Mouse (Mus musculus) ovary, postnatal 36 days (tissue): ENCODE results near the gene Per3.
"Not testable (repeated sequence)": the region's sequence is repeated elsewhere in the genome, so short reads cannot be mapped to it uniquely, and the experiment has no call there.

ENCODE experiments used
- DNase-seq: peaks from one replicate; pipeline ENCODE4 v3.0.0; 2022; ENCODE audit warnings: low spot score, mixed read lengths

Gene Per3

DNA sequence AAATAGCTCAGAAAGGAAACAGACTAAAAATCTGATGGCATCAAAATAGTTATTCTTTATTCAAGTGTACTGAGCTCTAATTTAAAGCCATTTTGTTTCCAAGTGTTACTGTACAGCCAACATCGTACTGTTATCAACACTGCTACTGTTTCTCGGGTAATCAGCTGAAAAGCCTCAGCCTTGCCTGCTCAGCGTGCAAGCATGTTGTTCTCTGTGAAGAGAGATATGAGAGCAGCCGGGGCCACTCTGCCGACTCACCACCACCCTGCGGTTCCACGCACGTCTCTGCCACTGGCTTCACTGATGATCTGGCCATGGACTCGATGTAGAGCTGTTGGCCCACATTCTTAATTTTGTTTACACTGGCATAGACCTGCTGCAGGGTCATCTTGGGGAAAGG, 20.3 kb downstream of the Per3 start:
- DNase-seq = no peak

DNA sequence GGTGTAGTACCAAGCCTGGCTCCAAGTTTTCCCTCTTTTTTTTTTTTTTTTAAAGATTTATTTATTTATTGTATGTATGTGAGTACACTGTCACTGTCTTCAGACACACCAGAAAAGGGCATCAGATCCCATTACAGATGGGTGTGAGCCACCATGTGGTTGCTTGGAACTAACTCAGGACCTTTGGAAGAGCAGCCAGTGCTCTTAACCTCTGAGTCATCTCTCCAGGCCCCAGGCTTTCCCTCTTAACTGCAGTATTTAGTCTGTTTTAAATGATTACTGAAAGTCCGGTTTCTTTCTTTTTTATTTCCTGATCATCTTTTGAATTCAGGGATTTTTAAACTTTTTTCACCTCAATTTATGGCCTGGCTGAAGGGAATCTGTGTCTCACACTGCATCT, 27.1 kb downstream of the Per3 start:
- DNase-seq = not testable (repeated sequence)

DNA sequence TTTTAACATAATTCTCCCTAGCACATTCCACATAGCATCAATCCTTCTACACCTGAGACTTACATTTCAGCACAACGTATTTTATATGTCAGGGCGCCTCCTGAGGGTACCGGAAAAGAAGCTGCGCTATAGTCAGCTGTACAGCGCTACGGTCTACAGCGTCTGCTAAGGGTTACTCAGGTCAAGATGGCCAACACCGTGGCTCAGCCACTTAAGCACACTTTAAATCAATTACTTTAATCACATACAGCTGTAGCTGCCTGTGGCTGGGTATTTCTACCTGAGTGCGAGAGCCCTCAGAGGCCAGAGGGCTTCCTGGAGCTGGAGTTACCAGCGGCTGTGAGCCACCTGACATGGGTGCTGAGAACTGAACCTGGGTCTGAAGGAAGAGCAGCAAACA, 28.5 kb downstream of the Per3 start:
- no peak for DNase-seq

DNA sequence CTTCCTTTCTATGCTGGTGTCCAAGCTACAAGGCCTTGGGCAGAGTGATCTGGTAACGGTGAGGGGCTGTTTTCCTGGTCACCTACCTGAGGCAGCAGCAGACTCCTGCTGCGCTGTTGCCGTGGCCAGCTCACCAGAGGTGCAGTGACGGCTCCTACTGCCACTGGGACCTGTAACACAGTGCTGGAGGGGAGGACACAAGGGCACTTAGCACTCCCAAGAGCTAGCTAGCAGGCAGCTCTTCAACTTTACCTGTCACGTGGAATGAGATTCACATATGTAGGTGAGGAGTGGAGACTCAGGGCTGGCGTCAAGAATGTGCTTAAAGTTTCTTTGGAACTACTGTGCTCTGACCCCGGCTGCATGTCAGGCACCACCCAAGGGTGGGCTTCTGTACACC, 34.1 kb downstream of the Per3 start:
- DNase-seq = no peak

- peak; percentile 20 for DNase-seq
Observed at GRCm38 (mm10) chr4:151006945-151007344, 37.5 kb downstream of the Per3 start.

GRCm38 (mm10) chr4:151005656-151006318, 38.7 kb downstream of the Per3 start:
- no peak for DNase-seq

- no peak for DNase-seq
Observed at GRCm38 (mm10) chr4:151001397-151001796, 43.1 kb downstream of the Per3 start.

DNA sequence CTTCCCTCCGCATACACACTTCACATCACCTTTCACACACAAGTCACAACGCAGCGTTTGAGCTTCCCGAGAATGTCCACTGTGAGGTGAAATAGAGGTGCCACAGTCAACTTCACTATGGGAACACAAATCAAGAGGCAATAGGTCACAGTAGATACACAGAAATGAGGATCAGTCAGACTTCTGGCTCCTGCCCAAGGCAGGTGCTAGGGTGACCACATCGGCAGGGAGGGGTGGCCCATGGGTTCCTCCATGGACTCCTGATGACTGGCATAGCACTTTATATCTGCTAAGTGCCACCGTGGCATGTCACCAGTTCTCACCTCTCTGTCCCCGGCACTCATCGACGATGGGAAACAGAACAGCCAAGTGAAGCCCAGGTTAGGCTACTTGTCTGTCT, 45.8 kb downstream of the Per3 start:
- DNase-seq = no peak

DNA sequence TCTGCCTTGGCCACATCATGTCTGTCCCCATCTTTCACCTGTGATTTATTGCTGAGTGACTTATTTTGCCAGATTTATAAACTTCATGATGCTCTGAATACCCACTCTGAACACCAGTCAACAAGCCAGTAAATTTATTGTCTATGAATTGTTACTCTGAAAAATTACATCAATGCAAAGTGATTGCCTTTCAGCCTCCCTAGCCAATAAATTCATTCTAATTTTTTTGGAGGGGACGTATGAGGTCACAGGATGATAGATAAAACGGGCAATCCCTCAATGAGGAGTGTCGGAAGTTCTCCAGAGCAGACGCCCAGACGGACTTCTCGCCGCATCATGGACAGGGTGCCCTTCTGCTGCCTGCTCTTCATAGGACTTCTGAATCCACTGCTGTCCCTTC, 47.7 kb downstream of the Per3 start, which contains the start of gene Uts2:
Gene Uts2, plus strand, starts transcription at position 301 of the 400 bp plus-strand sequence.
- no peak for DNase-seq

DNA sequence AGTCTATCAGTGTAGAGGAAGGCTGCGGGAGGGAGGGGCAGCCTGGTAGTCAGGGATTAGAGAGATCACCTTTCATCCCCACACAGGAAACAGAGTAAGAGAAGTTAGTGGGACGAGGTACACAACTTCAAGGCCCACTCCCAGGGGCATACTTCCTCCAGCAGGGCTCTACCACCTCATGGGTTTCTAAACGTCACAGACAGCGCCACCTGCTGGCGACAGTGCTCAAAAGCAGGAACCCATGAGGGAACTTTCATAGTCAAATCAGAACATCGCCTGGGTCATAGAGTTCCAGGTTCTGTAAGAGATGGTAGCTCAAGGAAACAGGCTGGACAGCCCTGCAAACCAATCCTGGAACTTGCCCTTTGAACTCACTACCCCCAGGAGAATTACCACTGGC, 54.3 kb downstream of the Per3 start:
- DNase-seq = peak; percentile 12

GRCm38 (mm10) chr4:150980153-150980552, 64.3 kb downstream of the Per3 start:
- DNase-seq = no peak

DNA sequence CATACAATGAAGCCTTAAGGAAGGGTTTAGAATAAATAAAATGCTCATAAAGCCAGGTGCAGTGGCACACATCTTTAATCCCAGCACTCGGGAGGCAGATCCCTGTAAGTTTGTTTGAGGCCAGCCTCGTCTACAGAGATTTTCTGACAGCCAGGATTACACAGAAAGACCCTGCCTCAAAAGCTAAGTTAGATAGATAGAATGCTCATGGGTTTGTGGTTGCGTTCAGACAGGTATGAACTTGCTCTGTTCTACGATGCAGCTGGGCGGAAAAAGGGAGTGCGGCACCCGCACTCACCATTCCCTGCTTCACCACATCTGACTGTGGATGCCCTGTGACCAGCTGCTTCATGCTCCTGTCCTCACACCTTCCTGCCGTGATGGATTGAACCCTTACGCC, 65.0 kb downstream of the Per3 start:
- DNase-seq = no peak

DNA sequence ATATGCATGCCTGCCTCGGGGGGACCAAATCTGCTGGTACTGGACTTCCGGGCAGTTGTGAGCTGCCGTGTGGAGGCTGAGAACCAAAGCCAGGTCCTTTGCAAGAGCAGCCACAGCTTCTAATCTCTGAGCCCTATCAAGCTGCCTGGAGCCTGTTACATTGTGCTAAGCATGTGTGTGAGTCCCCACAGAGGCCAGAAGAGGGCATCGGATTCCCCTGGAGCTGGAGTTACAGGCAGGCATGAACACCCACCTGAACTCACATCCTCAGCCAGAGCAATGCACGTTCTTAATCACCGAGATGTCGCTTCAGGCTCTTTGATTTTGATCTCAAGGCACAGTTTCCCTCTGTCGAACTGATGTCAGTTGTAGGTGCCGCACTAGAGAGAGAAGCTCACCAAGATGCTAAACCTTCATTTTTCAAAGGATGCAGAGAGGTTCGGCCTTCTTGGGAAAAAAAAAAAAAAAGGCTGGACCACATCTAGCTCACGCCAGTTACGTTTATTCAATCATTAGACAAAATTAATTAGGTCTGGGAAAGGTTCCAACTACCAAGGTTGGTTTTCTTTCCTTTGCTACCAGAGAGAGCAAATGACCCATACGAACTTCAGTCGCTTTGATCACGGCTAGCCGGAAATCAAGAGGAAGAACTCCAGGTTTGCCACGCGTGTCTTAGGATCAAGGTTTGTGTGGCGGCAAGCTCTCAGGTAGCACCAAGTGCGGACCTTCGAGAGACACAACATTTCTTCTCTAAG, 66.1 kb downstream of the Per3 start:
- DNase-seq = no peak

GRCm38 (mm10) chr4:150975145-150975544, 69.3 kb downstream of the Per3 start:
- no peak for DNase-seq

- DNase-seq = no peak
Observed at GRCm38 (mm10) chr4:150973264-150973663, 71.2 kb downstream of the Per3 start.

- DNase-seq = no peak
Observed at GRCm38 (mm10) chr4:150968956-150969355, 75.5 kb downstream of the Per3 start.

- peak; percentile 42 for DNase-seq
Observed at GRCm38 (mm10) chr4:150966556-150966955, 77.9 kb downstream of the Per3 start.

GRCm38 (mm10) chr4:150965555-150965951, 78.9 kb downstream of the Per3 start:
- no peak for DNase-seq

DNA sequence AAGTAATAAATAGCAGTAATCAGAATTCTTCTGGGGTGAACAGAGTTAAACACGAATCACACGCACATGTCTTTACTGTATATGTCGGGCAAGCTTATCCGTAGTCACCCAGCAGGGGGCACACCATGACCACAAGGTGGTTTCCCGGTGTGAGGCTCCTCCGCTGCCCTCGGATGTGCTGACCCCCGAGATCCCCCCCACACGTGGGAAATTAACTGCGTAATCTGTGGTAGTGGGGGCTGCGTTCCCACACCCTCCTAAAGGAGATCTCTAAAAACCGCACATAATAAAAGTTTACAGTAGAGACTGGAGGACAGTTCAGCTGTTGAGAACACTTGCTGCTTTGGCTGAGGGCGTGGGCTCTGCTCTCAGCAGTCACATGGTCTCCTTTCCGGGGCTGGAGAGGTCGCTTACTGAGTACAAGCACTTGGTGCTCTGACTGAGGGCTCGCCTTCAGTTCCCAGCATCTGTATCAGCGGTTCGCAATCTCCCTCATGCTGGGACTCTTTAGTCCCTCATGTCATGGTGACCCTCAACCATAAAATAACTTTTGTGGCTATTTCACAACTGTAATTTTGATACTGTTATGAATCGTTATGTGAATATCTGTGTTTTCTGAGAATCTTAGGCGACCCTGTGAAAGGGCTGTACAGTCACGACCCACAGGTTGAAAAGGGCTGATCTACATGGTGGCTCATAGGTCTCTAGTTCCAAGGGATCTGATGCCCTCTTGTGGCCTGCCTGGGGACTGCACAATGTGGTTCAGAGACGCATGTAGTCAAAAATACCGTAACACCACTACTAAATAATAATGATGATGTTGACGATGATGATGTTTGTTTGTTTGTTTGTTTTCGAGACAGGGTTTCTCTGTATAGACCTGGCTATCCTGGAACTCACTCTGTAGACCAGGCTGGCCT, 79.6 kb downstream of the Per3 start:
- peak; percentile 81 for DNase-seq

DNA sequence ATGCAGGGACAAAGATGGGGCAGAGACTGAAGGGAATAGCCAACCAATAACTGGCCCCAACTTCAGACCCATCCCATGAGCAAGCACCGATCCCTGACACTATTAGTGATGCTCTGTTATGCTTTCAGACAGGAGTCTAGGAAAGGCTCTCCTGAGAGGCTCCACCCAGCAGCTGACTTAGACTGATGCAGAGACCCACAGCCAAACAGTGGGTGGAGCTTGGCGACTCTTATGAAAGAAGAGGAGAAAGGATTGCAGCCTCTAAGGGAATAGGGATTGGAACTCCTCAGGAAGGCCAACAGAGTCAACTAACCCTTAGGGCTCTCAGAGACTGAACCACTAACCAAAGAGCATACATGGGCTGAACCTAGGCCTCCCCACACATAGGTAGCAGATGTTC, 80.8 kb downstream of the Per3 start:
- DNase-seq = no peak

DNA sequence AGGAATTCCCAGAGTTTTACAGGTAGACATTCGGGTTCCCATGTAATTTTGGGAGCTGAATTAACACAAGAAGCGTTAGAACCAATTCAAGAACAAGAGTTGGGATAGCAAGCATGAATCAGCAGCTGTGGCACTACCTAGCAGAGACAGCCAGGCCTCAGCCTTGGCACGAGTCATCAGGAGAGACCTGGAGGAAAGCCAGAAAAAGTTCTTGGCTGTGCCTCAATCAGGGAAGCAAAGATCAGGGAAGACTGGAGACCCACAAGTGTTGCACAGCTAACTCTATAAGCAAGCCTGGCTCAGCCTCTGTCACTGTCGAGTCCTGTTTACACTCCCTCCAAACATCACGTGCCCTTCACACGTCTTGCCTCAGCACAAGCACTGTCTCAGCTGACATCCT, 82.2 kb downstream of the Per3 start:
- peak; percentile 20 for DNase-seq

DNA sequence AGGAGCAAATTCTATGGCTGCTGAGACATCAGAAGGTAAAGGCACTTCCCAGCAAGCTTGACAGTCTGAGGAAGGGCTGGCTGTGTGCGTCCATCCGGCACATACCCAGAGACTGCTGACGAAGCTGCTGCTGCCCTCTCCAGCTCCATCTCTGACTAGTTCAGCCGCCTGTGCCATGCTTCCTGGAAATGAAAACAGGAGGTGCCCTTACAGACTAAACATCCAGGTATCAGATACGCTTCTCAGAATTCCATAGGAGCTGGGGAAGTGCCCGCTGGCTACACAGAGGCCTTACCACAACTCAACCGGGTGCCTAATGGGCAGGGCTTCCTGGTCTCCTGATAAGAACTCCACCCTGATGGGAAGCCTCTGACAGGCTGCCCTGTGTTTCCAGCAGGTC, 85.9 kb downstream of the Per3 start:
- DNase-seq = no peak

- no peak for DNase-seq
Observed at GRCm38 (mm10) chr4:150957106-150957458, 87.4 kb downstream of the Per3 start.
